In the genomic region with DNA sequence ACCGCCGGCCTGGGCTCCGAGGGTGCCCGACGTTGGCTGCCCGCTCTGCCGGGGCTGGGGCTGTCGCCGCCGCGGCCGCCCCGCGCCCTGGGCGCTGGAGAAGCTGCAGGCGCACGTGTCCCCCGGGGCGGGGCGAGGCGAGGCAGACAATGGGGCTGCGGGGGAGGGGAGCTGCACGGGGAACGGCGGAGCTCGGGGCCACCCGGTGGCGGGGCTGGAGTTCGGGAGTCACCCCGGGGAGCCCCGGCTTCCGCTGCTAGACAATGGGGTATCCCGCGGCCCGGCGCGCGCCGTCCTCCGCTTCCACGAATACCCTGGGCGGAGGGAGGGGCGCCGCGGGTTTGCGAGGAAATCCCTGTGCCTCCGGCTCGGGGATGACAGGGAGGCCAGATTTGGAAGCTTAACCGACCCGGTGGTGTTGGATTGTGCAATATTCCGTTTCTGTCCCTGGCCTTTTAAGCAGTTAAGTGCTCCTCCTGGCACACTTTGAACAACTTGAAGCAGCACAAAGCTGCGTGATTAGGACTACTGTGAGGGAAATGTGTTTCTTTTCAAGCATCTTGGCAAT, we compare ENCODE assay signal across 7 mouse cellular contexts. TPM values are rescaled to one million over a fixed set of nuclear protein-coding genes. Genes with fewer than 3 reads are reported as not detected.
DNase-seq lines count a peak whose midpoint lies in the region; ATAC-seq and TF ChIP-seq lines count a peak whose summit lies in the region.

No protein-coding gene starts in this region.

- no peaks in the 10 kb centered on the region for H3K9me3 ChIP-seq in G1E (replicated peaks)
- H3K9me3 ChIP-seq in heart, embryonic 14.5 days (ENCODE audit: control insufficient read depth, low read length) = no peaks in the 10 kb centered on the region

- under 1% methylated on average over 35 of the region's 52 CpGs for WGBS in heart, embryonic 14.5 days

- peaks cover 17% of the 10 kb centered on the region for H3K4me1 ChIP-seq in G1E (ENCODE audit: insufficient read depth, low read depth, low read length)
- H3K4me1 ChIP-seq in heart, embryonic 14.5 days (ENCODE audit: control insufficient read depth in 2 of 2, insufficient read depth in 2 of 2, low read length in 2 of 2) = peaks cover 8 to 24% of the 10 kb centered on the region in 2 experiments

- H3K27ac ChIP-seq in heart, embryonic 14.5 days (replicated peaks in 1 of 2; ENCODE audit: control insufficient read depth in 1 of 2, insufficient read depth in 1 of 2, low read depth in 2 of 2, low read length in 2 of 2) = peak overlapping the region; percentile 100
- H3K27ac ChIP-seq in layer of hippocampus, adult 2 months = peak overlapping the region; percentile 97

- no peak for TF ChIP-seq CTCF in G1E (IDR thresholded peaks at IDR 0.05; ENCODE audit: low read depth, low read length)
- peak; percentile 30 for TF ChIP-seq CTCF in layer of hippocampus, adult 2 months (conservative IDR thresholded peaks at IDR 0.05)

- H3K4me3 ChIP-seq in G1E (ENCODE audit: low read depth, low read length) = peak overlapping the region; percentile 96
- peak overlapping the region; percentile 92 to 99 for H3K4me3 ChIP-seq in heart, embryonic 14.5 days (ENCODE audit: control insufficient read depth in 1 of 2, insufficient read depth in 1 of 2, low read depth in 1 of 2, low read length in 2 of 2)
- peak overlapping the region; percentile 79 for H3K4me3 ChIP-seq in layer of hippocampus, adult 2 months

- peak overlapping the region; percentile 76 for H3K4me2 ChIP-seq in heart, embryonic 14.5 days (ENCODE audit: low read length)

- DNase-seq in G1E (ENCODE audit: low spot score) = no peak
- DNase-seq in adrenal gland, postnatal 4 days (ENCODE audit: low spot score in 2 of 2) = peak; percentile 81 to 83
- peak; percentile 77 to 82 for DNase-seq in layer of hippocampus, adult 2 months (ENCODE audit: low spot score in 2 of 2)
- DNase-seq in lung, postnatal 25 days (ENCODE audit: low spot score) = peak; percentile 80
- peak; percentile 90 for DNase-seq in right cerebral cortex, postnatal 4 days

- ATAC-seq in G1E (ENCODE audit: extremely low read depth, insufficient number of reproducible peaks, low FRiP score, poor library complexity, severe bottlenecking) = peak; percentile 17; the same call in 1 of the 2 replicates
- 0 out of 2 replicates have a peak, but pooled peaks have one; percentile 2 for ATAC-seq in erythroid progenitor cell, adult 5-6 weeks (replicated peaks; ENCODE audit: low FRiP score, poor library complexity, severe bottlenecking)
- ATAC-seq in heart, embryonic 14.5 days (ENCODE audit: insufficient number of reproducible peaks, insufficient read depth, low FRiP score, low read depth) = no peak

- H3K36me3 ChIP-seq in G1E (replicated peaks) = peaks cover 8% of the 10 kb centered on the region
- peaks cover 24% of the 10 kb centered on the region for H3K36me3 ChIP-seq in heart, embryonic 14.5 days (ENCODE audit: control insufficient read depth, insufficient read depth, low read length)

- peak overlapping the region; percentile 92 for H3K9ac ChIP-seq in heart, embryonic 14.5 days (ENCODE audit: low read length)

- no peaks in the 10 kb centered on the region; the same call in 1 of the 2 replicates for H3K27me3 ChIP-seq in G1E (ENCODE audit: insufficient read depth, low read length)
- no peaks in the 10 kb centered on the region for H3K27me3 ChIP-seq in heart, embryonic 14.5 days (ENCODE audit: control insufficient read depth, insufficient read depth, low read length)

RNA-seq across cellular contexts. Expression of a gene that starts 0.5 kb away (rescaled TPM):
- total RNA-seq in G1E (2014; fragmentation: Nextera tagmentation) (251 and 283 TPM in 2 replicates), G1E (2017) (152 and 197 TPM in 2 replicates)
- polyA plus RNA-seq in G1E (2012) = 148 and 152 TPM in 2 replicates
- total RNA-seq in adrenal gland, postnatal 4 days (2021) = 100 to 1,000 TPM; 101 to 112 TPM
- 80.0 and 119 TPM in 2 replicates for total RNA-seq in erythroid progenitor cell, adult 5-6 weeks (2015; ENCODE audit: low replicate concordance)
- 69.6 and 108 TPM in 2 replicates for total RNA-seq in erythroid progenitor cell, adult 5-6 weeks (2017; ENCODE audit: low replicate concordance)
- 50.8 and 60.3 TPM in 2 replicates for polyA plus RNA-seq in heart, embryonic 14.5 days (2014; fragmentation: Nextera tagmentation; extraction: Ambion mirVana)
- 10 to 100 TPM; 62.7 to 64.7 TPM for total RNA-seq in layer of hippocampus, adult 2 months (2021)

RNA-seq across cellular contexts. Expression of a gene that starts 26.5 kb away (rescaled TPM):
- total RNA-seq in G1E (2014; fragmentation: Nextera tagmentation) (1.5 TPM in 1 of 2 replicates, not detected in the other), G1E (2017) (0.41 and 0.87 TPM in 2 replicates)
- 14.1 and 22.0 TPM in 2 replicates for polyA plus RNA-seq in G1E (2012)
- total RNA-seq in adrenal gland, postnatal 4 days (2021) = 1 to 10 TPM in 1 of 2 experiments, under 1 TPM in 1; 0.73 to 1.3 TPM
- total RNA-seq in erythroid progenitor cell, adult 5-6 weeks (2015; ENCODE audit: low replicate concordance) = not detected in 2 replicates
- total RNA-seq in erythroid progenitor cell, adult 5-6 weeks (2017; ENCODE audit: low replicate concordance) = 3.6 TPM in 1 of 2 replicates, not detected in the other
- 0.94 TPM in 1 of 2 replicates, not detected in the other for polyA plus RNA-seq in heart, embryonic 14.5 days (2014; fragmentation: Nextera tagmentation; extraction: Ambion mirVana)
- not detected for total RNA-seq in layer of hippocampus, adult 2 months (2021)

RNA-seq across cellular contexts. Expression of a gene that starts 44.2 kb away (rescaled TPM):
- total RNA-seq in G1E (2014; fragmentation: Nextera tagmentation) (47.4 and 57.4 TPM in 2 replicates), G1E (2017) (37.8 and 51.0 TPM in 2 replicates)
- polyA plus RNA-seq in G1E (2012) = 8.3 and 8.5 TPM in 2 replicates
- 10 to 100 TPM; 59.0 to 60.1 TPM for total RNA-seq in adrenal gland, postnatal 4 days (2021)
- 20.2 and 33.1 TPM in 2 replicates for total RNA-seq in erythroid progenitor cell, adult 5-6 weeks (2015; ENCODE audit: low replicate concordance)
- total RNA-seq in erythroid progenitor cell, adult 5-6 weeks (2017; ENCODE audit: low replicate concordance) = 17.8 and 21.6 TPM in 2 replicates
- polyA plus RNA-seq in heart, embryonic 14.5 days (2014; fragmentation: Nextera tagmentation; extraction: Ambion mirVana) = 30.4 and 30.6 TPM in 2 replicates
- total RNA-seq in layer of hippocampus, adult 2 months (2021) = 10 to 100 TPM; 47.9 to 48.3 TPM
